Mouse (Mus musculus): Measurements from ENCODE around the gene Lzts3.

Lzts3 gene

GRCm38 (mm10) chr2:130634739-130635411 lies 7.7 kb downstream of the Lzts3 start:
- DNase-seq: peak; percentile 71

GRCm38 (mm10) chr2:130634006-130634738 lies 8.4 kb downstream of the Lzts3 start:
- DNase-seq: peak; percentile 92

- DNase-seq: peak; percentile 37
These were observed 9.5 kb downstream of the Lzts3 start for GRCm38 (mm10) chr2:130632887-130633675.

- DNase-seq: peak; percentile 50
These were observed 10.2 kb downstream of the Lzts3 start for GRCm38 (mm10) chr2:130632416-130632815.

GRCm38 (mm10) chr2:130629839-130630203 lies 12.8 kb downstream of the Lzts3 start, which contains the start of the genes Fastkd5 and Ubox5:
Fastkd5 (minus strand) TSS chr2:130630027.
Ubox5 (minus strand) TSS chr2:130630038.
- peak; percentile 87 for DNase-seq

GRCm38 (mm10) chr2:130629080-130629838 lies 13.3 kb downstream of the Lzts3 start:
- no peak for DNase-seq

GRCm38 (mm10) chr2:130628424-130628823 lies 14.2 kb downstream of the Lzts3 start:
- peak; percentile 32 for DNase-seq

GRCm38 (mm10) chr2:130618972-130619371 lies 23.6 kb downstream of the Lzts3 start:
- no peak for DNase-seq

- no peak for DNase-seq
These were observed 29.5 kb downstream of the Lzts3 start for GRCm38 (mm10) chr2:130613091-130613490.

- DNase-seq: no peak
These were observed 40.4 kb downstream of the Lzts3 start for GRCm38 (mm10) chr2:130602195-130602594.

GRCm38 (mm10) chr2:130598399-130598798 lies 44.2 kb downstream of the Lzts3 start:
- no peak for DNase-seq

- no peak for DNase-seq
These were observed 45.0 kb downstream of the Lzts3 start for GRCm38 (mm10) chr2:130597601-130598010.

- no peak for DNase-seq
These were observed 47.0 kb downstream of the Lzts3 start for GRCm38 (mm10) chr2:130595596-130595995.

- DNase-seq: no peak
These were observed 51.6 kb downstream of the Lzts3 start for GRCm38 (mm10) chr2:130591016-130591415.

GRCm38 (mm10) chr2:130589761-130590160 lies 52.8 kb downstream of the Lzts3 start:
- no peak for DNase-seq

- no peak for DNase-seq
These were observed 53.4 kb downstream of the Lzts3 start for GRCm38 (mm10) chr2:130589157-130589556.

GRCm38 (mm10) chr2:130588373-130588772 lies 54.2 kb downstream of the Lzts3 start:
- DNase-seq: no peak

- no peak for DNase-seq
These were observed 56.6 kb downstream of the Lzts3 start for GRCm38 (mm10) chr2:130586016-130586415.

- DNase-seq: no peak
These were observed 58.6 kb downstream of the Lzts3 start for GRCm38 (mm10) chr2:130583902-130584560.

Measured in cerebellum, adult 9-11 months (tissue).